Mouse (Mus musculus) embryonic facial prominence, embryonic 14.5 days (tissue): ENCODE measurements around the gene Ptgds. TPM values are rescaled to one million over a fixed set of nuclear protein-coding genes. Genes with fewer than 3 reads are reported as not detected.

Experiments
- ATAC-seq: fragments of 200-750 bp; cut with Nextera tagmentation; 2 replicates; pipeline ENCODE4 v1.8.0; 2017; ENCODE audit warnings: low read depth, moderate number of reproducible peaks, moderate TSS enrichment
- DNase-seq: peaks from one replicate; pipeline ENCODE4 v3.0.0-alpha.2; 2015; ENCODE audit warnings: low spot score
- H3K27ac ChIP-seq: fragments of 300-500 bp; sonication (generic); replicated peaks from 2 replicates; pipeline ENCODE4 v1.5.1; 2014; ENCODE audit warnings: low read depth, mild to moderate bottlenecking, low read length, moderate library complexity
- H3K27me3 ChIP-seq: fragments of 300-500 bp; sonication (generic); replicated peaks from 2 replicates; pipeline ENCODE4 v1.6.1; 2014; ENCODE audit warnings: low read length; ENCODE audit not compliant: control insufficient read depth, insufficient read depth
- H3K36me3 ChIP-seq: fragments of 300-500 bp; sonication (generic); 2 replicates; pipeline ENCODE4 v1.6.1; 2014; ENCODE audit warnings: low read length, mixed read lengths; ENCODE audit not compliant: control insufficient read depth, insufficient read depth
- H3K4me1 ChIP-seq: fragments of 300-500 bp; sonication (generic); 2 replicates; pipeline ENCODE4 v1.6.1; 2014; ENCODE audit warnings: antibody characterized with exemption, low read length; ENCODE audit not compliant: control insufficient read depth, insufficient read depth
- H3K4me2 ChIP-seq: fragments of 300-500 bp; sonication (generic); 2 replicates; pipeline ENCODE4 v1.6.1; 2014; ENCODE audit warnings: low read depth, mild to moderate bottlenecking, low read length, moderate library complexity, mixed read lengths
- H3K4me3 ChIP-seq: fragments of 300-500 bp; sonication (generic); 2 replicates; pipeline ENCODE4 v1.5.1; 2014; ENCODE audit warnings: low read depth, mild to moderate bottlenecking, low read length
- H3K9ac ChIP-seq: fragments of 300-500 bp; sonication (generic); 2 replicates; pipeline ENCODE4 v1.6.1; 2014; ENCODE audit warnings: low read depth, mild to moderate bottlenecking, low read length, moderate library complexity, mixed read lengths
- H3K9me3 ChIP-seq: fragments of 300-500 bp; sonication (generic); 2 replicates; pipeline ENCODE4 v1.6.1; 2016; ENCODE audit warnings: low read length; ENCODE audit not compliant: control insufficient read depth
- WGBS: fragments of 180-500 bp; shearing (Covaris S2); extraction: QIAGEN DNeasy Blood & Tissue Kit; methylation state at CpG from one replicate; pipeline ENCODE4 v1.1.7; 2014; 5-methylcytosine and 5-hydroxymethylcytosine counted together
- polyA plus RNA-seq: library from polyadenylated mRNA; unstranded; fragments of >200 nt; fragmentation: Nextera tagmentation; extraction: Ambion mirVana; gene quantifications from 2 replicates; pipeline ENCODE4 v1.2.1, GENCODE M21; 2014

Gene Ptgds
- polyA plus RNA-seq, 1 experiment from 2014 or later, result 191 TPM

GRCm38 (mm10) chr2:25436286-25436820, 33.5 kb downstream of the Ptgds start:
- DNase-seq (no peak), ATAC-seq (no peak)
- no peak overlapping the region for H3K4me3 ChIP-seq
- no peak overlapping the region for H3K9ac ChIP-seq
- WGBS, result 92% methylated on average over 10 of the region's 10 CpGs
- 0 out of 2 replicates have a peak, but pooled peaks cover 3% of the 10 kb centered on the region for H3K36me3 ChIP-seq
- H3K27ac ChIP-seq, result no peak overlapping the region
- H3K27me3 ChIP-seq, result no peaks in the 10 kb centered on the region
- no peak overlapping the region for H3K4me2 ChIP-seq
- H3K4me1 ChIP-seq, result no peaks in the 10 kb centered on the region
- H3K9me3 ChIP-seq, result no peaks in the 10 kb centered on the region

GRCm38 (mm10) chr2:25434292-25434691, 35.6 kb downstream of the Ptgds start:
- no peaks in the 10 kb centered on the region for H3K4me1 ChIP-seq
- WGBS, result 92% methylated on average over 8 of the region's 8 CpGs
- no peak overlapping the region for H3K4me3 ChIP-seq
- no peak overlapping the region for H3K27ac ChIP-seq
- H3K9me3 ChIP-seq, result no peaks in the 10 kb centered on the region
- DNase-seq (no peak), ATAC-seq (no peak)
- H3K36me3 ChIP-seq, result 0 out of 2 replicates have a peak, but pooled peaks cover 3% of the 10 kb centered on the region
- no peak overlapping the region for H3K4me2 ChIP-seq
- no peak overlapping the region for H3K9ac ChIP-seq
- 0 out of 2 replicates have a peak, but pooled peaks cover 4% of the 10 kb centered on the region for H3K27me3 ChIP-seq

- Histone ChIP-seq H3K9ac (no peak overlapping the region), H3K4me1 (no peaks in the 10 kb centered on the region), H3K27ac (no peak overlapping the region), H3K4me3 (no peak overlapping the region), H3K4me2 (no peak overlapping the region), H3K27me3 (0 out of 2 replicates have a peak, but pooled peaks cover 4% of the 10 kb centered on the region), H3K9me3 (no peaks in the 10 kb centered on the region), H3K36me3 (0 out of 2 replicates have a peak, but pooled peaks cover 3% of the 10 kb centered on the region)
- 87% methylated on average over 17 of the region's 17 CpGs for WGBS
- no peak for DNase-seq
- ATAC-seq, result no peak
These were observed 36.7 kb downstream of the Ptgds start for GRCm38 (mm10) chr2:25433101-25433500.

GRCm38 (mm10) chr2:25432326-25433098, 37.3 kb downstream of the Ptgds start:
- no peaks in the 10 kb centered on the region for H3K4me1 ChIP-seq
- no peak for ATAC-seq
- DNase-seq, result no peak
- WGBS, result 72% methylated on average over 11 of the region's 11 CpGs
- H3K27me3 ChIP-seq, result 0 out of 2 replicates have a peak, but pooled peaks cover 4% of the 10 kb centered on the region
- H3K9me3 ChIP-seq, result no peaks in the 10 kb centered on the region
- H3K4me3 ChIP-seq, result no peak overlapping the region
- H3K36me3 ChIP-seq, result 0 out of 2 replicates have a peak, but pooled peaks cover 3% of the 10 kb centered on the region
- H3K9ac ChIP-seq, result no peak overlapping the region
- H3K27ac ChIP-seq, result no peak overlapping the region
- no peak overlapping the region for H3K4me2 ChIP-seq

- ATAC-seq, result no peak
- Histone ChIP-seq H3K27me3 (0 out of 2 replicates have a peak, but pooled peaks cover 4% of the 10 kb centered on the region), H3K4me3 (no peak overlapping the region), H3K9ac (no peak overlapping the region), H3K27ac (no peak overlapping the region), H3K4me2 (no peak overlapping the region), H3K36me3 (0 out of 2 replicates have a peak, but pooled peaks cover 3% of the 10 kb centered on the region), H3K9me3 (no peaks in the 10 kb centered on the region), H3K4me1 (no peaks in the 10 kb centered on the region)
- 64% methylated on average over 6 of the region's 6 CpGs for WGBS
- no peak for DNase-seq
These were observed 38.5 kb downstream of the Ptgds start for GRCm38 (mm10) chr2:25431308-25431855.

- 0 out of 2 replicates have a peak, but pooled peaks cover 3% of the 10 kb centered on the region for H3K36me3 ChIP-seq
- no peaks in the 10 kb centered on the region for H3K9me3 ChIP-seq
- no peak overlapping the region for H3K4me3 ChIP-seq
- 66% methylated on average over 17 of the region's 17 CpGs for WGBS
- H3K9ac ChIP-seq, result no peak overlapping the region
- H3K4me1 ChIP-seq, result no peaks in the 10 kb centered on the region
- H3K27me3 ChIP-seq, result peaks cover 10% of the 10 kb centered on the region
- no peak overlapping the region for H3K4me2 ChIP-seq
- DNase-seq, result no peak
- H3K27ac ChIP-seq, result no peak overlapping the region
- ATAC-seq, result no peak
These were observed 39.2 kb downstream of the Ptgds start for GRCm38 (mm10) chr2:25430395-25431233.

GRCm38 (mm10) chr2:25429435-25430180, 40.2 kb downstream of the Ptgds start:
- Histone ChIP-seq H3K4me3 (peak overlapping the region; percentile 72), H3K36me3 (no peaks in the 10 kb centered on the region), H3K4me1 (no peaks in the 10 kb centered on the region), H3K4me2 (peak overlapping the region; percentile 92), H3K27me3 (peaks cover 20% of the 10 kb centered on the region), H3K27ac (no peak overlapping the region), H3K9ac (peak overlapping the region; percentile 76), H3K9me3 (no peaks in the 10 kb centered on the region)
- WGBS, result 65% methylated on average over 5 of the region's 5 CpGs
- DNase-seq (no peak), ATAC-seq (no peak)
